Mouse (Mus musculus): ENCODE data around the gene Vps26b.

GRCm38 (mm10) chr9:27030763-27031100 is 867 bp upstream of the Vps26b start:
- TF ChIP-seq CTCF (IDR thresholded peaks at IDR 0.05; ENCODE audit: low read depth) (no peak), EP300 (optimal IDR thresholded peaks at IDR 0.05) (no peak)
